Mouse (Mus musculus) lung, postnatal 0 days (tissue): ENCODE data around the gene 4931428L18Rik. TPM values are rescaled to one million over a fixed set of nuclear protein-coding genes. Genes with fewer than 3 reads are reported as not detected.

Experiments
- ATAC-seq: fragments of 200-750 bp; cut with Nextera tagmentation; 2 replicates; pipeline ENCODE4 v1.8.0; 2017; ENCODE audit warnings: moderate library complexity
- DNase-seq: peaks from one replicate; pipeline ENCODE4 v3.0.0-alpha.2; 2016; ENCODE audit warnings: low spot score
- H3K27ac ChIP-seq: fragments of 300-500 bp; sonication (generic); 2 replicates; pipeline ENCODE4 v1.5.1; 2014; ENCODE audit warnings: antibody characterized with exemption, mild to moderate bottlenecking, low read length, mixed read lengths
- H3K27me3 ChIP-seq: fragments of 300-500 bp; sonication (generic); replicated peaks from 2 replicates; pipeline ENCODE4 v1.6.1; 2014; ENCODE audit warnings: low read length, mixed read lengths; ENCODE audit not compliant: insufficient read depth
- H3K36me3 ChIP-seq: fragments of 300-500 bp; sonication (generic); 2 replicates; pipeline ENCODE4 v1.6.1; 2014; ENCODE audit warnings: low read length, mixed read lengths; ENCODE audit not compliant: insufficient read depth
- H3K4me1 ChIP-seq: fragments of 300-500 bp; sonication (generic); 2 replicates; pipeline ENCODE4 v1.6.1; 2014; ENCODE audit warnings: antibody characterized with exemption, low read depth, low read length, mixed read lengths; ENCODE audit not compliant: insufficient read depth
- H3K4me2 ChIP-seq: fragments of 300-500 bp; sonication (generic); replicated peaks from 2 replicates; pipeline ENCODE4 v1.6.1; 2014; ENCODE audit warnings: low read depth, mild to moderate bottlenecking, low read length, moderate library complexity, mixed read lengths
- H3K4me3 ChIP-seq: fragments of 300-500 bp; sonication (generic); 2 replicates; pipeline ENCODE4 v1.5.1; 2014; ENCODE audit warnings: low read depth, low read length
- H3K9ac ChIP-seq: fragments of 300-500 bp; sonication (generic); replicated peaks from 2 replicates; pipeline ENCODE4 v1.6.1; 2014; ENCODE audit warnings: low read depth, mild to moderate bottlenecking
- H3K9me3 ChIP-seq: fragments of 300-500 bp; sonication (generic); 2 replicates; pipeline ENCODE4 v1.6.1; 2016; ENCODE audit warnings: low read length, mixed read lengths
- CTCF ChIP-seq: IDR thresholded peaks from 2 replicates; pipeline ENCODE4 v1.5.1; 2016; ENCODE audit warnings: antibody characterized with exemption, mild to moderate bottlenecking
- EP300 ChIP-seq: IDR thresholded peaks from 2 replicates; pipeline ENCODE4 v1.6.1; 2016; ENCODE audit warnings: antibody characterized with exemption, mild to moderate bottlenecking, control low read depth
- WGBS: fragments of 180-500 bp; shearing (Covaris S2); extraction: QIAGEN DNeasy Blood & Tissue Kit; methylation state at CpG from one replicate; pipeline ENCODE4 v1.1.7; 2014; 5-methylcytosine and 5-hydroxymethylcytosine counted together
- polyA plus RNA-seq: library from polyadenylated mRNA; unstranded; fragments of >200 nt; fragmentation: Nextera tagmentation; extraction: Ambion mirVana; gene quantifications from 2 replicates; pipeline ENCODE4 v1.2.1, GENCODE M21; 2015

The 4931428L18Rik gene
- polyA plus RNA-seq, 1 experiment from 2014 or later: 0.43 TPM

DNA sequence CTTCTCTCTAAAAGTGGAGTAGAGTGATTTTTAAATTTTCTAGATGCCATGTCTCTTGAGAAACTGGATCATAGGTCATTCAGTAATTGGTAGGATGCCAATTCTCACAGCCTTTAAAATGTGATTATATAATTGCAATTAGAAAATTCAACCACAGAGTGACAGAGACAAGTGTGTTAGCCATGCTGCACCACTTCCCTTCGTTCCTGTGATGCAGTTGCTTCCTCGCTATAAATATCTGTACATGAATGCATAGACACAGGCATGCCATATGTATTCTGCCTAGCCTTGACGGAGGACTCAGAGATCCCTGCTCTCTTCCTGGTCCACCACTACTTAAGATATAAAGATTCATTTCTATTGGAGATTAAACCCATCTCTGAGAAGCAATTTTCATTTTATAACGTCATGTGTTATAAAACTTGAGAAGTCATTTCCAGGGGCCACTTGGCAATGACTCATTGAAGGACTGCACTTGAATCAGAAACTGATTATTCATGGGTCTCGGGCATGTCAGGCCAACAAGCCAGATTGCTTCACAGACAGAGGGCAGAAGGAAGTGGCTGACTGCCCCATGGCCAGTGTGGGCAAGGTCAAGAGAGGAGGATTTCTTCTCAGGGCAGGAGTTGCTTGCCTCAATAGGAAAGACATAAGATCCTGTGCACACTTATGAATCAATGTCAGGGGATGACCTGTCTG, 172.4 kb downstream of the 4931428L18Rik start:
- DNase-seq (peak; percentile 83), ATAC-seq (peak; percentile 69)
- Histone ChIP-seq H3K27ac (peak overlapping the region; percentile 79), H3K4me2 (no peak overlapping the region), H3K4me3 (no peak overlapping the region), H3K4me1 (peaks cover 4% of the 10 kb centered on the region; the same call in 1 of the 2 replicates), H3K9me3 (no peaks in the 10 kb centered on the region), H3K9ac (no peak overlapping the region), H3K27me3 (no peaks in the 10 kb centered on the region), H3K36me3 (no peaks in the 10 kb centered on the region)
- TF ChIP-seq EP300: peak; percentile 79
- no peak for TF ChIP-seq CTCF
- WGBS: 44% methylated on average over 5 of the region's 5 CpGs

DNA sequence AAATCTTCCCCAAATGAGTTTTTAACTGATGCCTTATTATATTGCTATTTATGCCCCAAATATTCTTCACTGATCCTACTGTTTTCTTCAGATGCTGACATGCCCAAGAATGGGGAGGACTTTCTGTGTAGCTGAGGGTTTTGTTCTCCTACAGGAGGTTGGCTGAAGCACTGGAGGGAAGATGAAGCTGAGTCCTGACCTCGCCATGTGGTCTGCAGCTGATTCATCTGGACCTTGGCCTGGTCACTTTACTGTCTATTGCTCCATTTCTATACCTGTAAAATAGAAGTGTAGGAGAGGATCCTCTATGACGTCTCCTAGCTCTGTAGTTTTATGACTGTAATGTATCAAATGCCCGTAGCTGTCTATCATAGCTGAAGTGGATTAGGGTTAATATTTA, 179.3 kb downstream of the 4931428L18Rik start:
- Histone ChIP-seq H3K4me1 (no peaks in the 10 kb centered on the region), H3K36me3 (no peaks in the 10 kb centered on the region), H3K4me2 (no peak overlapping the region), H3K9me3 (no peaks in the 10 kb centered on the region), H3K4me3 (no peak overlapping the region), H3K27ac (no peak overlapping the region), H3K9ac (no peak overlapping the region), H3K27me3 (no peaks in the 10 kb centered on the region)
- WGBS: 78% methylated on average over 3 of the region's 3 CpGs
- DNase-seq (no peak), ATAC-seq (no peak)
- TF ChIP-seq CTCF (no peak), EP300 (no peak)

- WGBS: 80% methylated on average over 4 of the region's 4 CpGs
- Histone ChIP-seq H3K4me3 (no peak overlapping the region), H3K4me1 (no peaks in the 10 kb centered on the region), H3K4me2 (no peak overlapping the region), H3K9me3 (no peaks in the 10 kb centered on the region), H3K36me3 (no peaks in the 10 kb centered on the region), H3K9ac (no peak overlapping the region), H3K27ac (no peak overlapping the region), H3K27me3 (no peaks in the 10 kb centered on the region)
- no peak for TF ChIP-seq EP300
- ATAC-seq (no peak), DNase-seq (peak; percentile 25)
Observed at GRCm38 (mm10) chr1:31042793-31043192, 179.7 kb downstream of the 4931428L18Rik start.

DNA sequence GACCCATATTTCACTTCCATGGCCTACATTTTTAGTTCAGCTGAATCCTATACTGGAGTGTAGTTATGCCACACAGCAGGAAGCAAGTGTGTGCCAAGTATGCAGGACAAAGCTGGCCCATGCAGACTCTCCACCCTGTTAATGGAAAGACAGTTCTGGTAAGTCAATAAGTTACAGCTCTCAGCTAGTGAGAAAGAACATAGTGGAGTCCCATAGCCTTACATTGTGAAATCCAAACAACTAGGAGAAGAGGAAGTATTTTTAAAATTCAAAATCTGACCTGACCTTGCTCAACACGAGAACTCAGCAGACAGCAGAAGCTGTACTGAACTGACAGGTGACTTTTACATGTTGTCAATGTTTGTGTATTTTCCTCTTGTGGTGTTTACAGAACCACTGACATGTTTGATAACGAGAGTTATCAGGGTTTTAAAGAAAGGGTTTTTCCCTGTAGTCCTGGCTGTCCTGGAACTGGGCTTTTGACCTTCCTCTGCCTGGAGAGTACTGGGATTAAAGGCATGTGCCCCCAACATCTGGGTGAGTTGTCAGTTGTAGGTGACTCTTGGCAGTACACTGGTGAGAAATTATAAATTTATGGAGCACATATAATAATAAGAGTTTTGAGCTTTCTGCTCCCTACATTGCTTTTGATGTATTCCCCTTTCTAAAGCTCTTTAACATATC, 188.5 kb downstream of the 4931428L18Rik start:
- no peaks in the 10 kb centered on the region for H3K27me3 ChIP-seq
- WGBS: 5% methylated on average over 2 of the region's 2 CpGs
- H3K4me3 ChIP-seq: no peak overlapping the region
- H3K36me3 ChIP-seq: no peaks in the 10 kb centered on the region
- H3K9ac ChIP-seq: no peak overlapping the region
- H3K9me3 ChIP-seq: no peaks in the 10 kb centered on the region
- ATAC-seq (peak; percentile 97), DNase-seq (peak; percentile 91)
- no peaks in the 10 kb centered on the region for H3K4me1 ChIP-seq
- H3K27ac ChIP-seq: 0 out of 2 replicates have a peak overlapping the region, but pooled peaks have one; percentile 7
- H3K4me2 ChIP-seq: no peak overlapping the region
- TF ChIP-seq EP300 (peak; percentile 94), CTCF (no peak)

- H3K9me3 ChIP-seq: no peaks in the 10 kb centered on the region
- H3K4me2 ChIP-seq: no peak overlapping the region
- H3K4me3 ChIP-seq: no peak overlapping the region
- no peaks in the 10 kb centered on the region for H3K4me1 ChIP-seq
- no peak overlapping the region for H3K27ac ChIP-seq
- WGBS: 83% methylated on average over 2 of the region's 2 CpGs
- no peaks in the 10 kb centered on the region for H3K27me3 ChIP-seq
- H3K9ac ChIP-seq: no peak overlapping the region
- DNase-seq (no peak), ATAC-seq (no peak)
- TF ChIP-seq CTCF (no peak), EP300 (no peak)
- no peaks in the 10 kb centered on the region for H3K36me3 ChIP-seq
Observed at GRCm38 (mm10) chr1:31032351-31032750, 190.1 kb downstream of the 4931428L18Rik start.

DNA sequence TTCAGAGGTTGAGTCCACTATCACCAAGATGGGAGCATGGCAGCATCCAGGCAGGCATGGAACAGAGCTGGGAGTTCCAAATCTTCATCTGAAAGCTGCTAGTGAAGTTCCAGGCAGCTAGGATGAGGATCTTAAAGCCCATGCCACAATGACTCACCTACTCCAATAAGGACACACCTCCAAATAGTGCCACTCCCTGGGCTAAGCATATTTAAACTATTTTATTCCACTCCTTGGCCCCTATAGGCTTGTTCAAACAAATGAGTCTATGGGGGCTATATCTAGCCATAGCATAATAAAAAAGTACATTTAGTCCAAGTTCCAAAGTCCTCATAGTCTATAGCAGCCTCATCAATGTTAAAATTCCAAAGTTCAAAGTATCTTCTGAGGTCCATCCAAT, 199.3 kb downstream of the 4931428L18Rik start:
- Histone ChIP-seq H3K27ac (no peak overlapping the region), H3K36me3 (no peaks in the 10 kb centered on the region), H3K9me3 (no peaks in the 10 kb centered on the region), H3K9ac (no peak overlapping the region), H3K27me3 (no peaks in the 10 kb centered on the region), H3K4me2 (no peak overlapping the region), H3K4me1 (no peaks in the 10 kb centered on the region), H3K4me3 (no peak overlapping the region)
- ATAC-seq: no peak
- no peak for DNase-seq
- TF ChIP-seq CTCF (no peak), EP300 (0 out of 2 replicates have a peak, but pooled peaks have one; percentile 10)
